13 mouse cellular contexts compared by ENCODE assay signal in genomic region chr11:95836433-95836832, GRCm38 (mm10). TPM values are rescaled to one million over a fixed set of nuclear protein-coding genes. Genes with fewer than 3 reads are reported as not detected.
DNase-seq lines count a peak whose midpoint lies in the region; ATAC-seq and TF ChIP-seq lines count a peak whose summit lies in the region.
"Had no signal": no experiment of that assay in that cellular context is flagged by ENCODE, and none has a peak within 500 bp of the region (broad histone marks: within the 10 kb centered on the region; RNA-seq: fewer than 3 reads in every experiment).

No protein-coding gene starts in this region.

- no peak overlapping the region for H3K9ac ChIP-seq in heart, embryonic 11.5 days (ENCODE audit: low read depth, low read length)
- H3K9ac ChIP-seq in lung, embryonic 16.5 days (ENCODE audit: low read length), result no peak overlapping the region
- no peak overlapping the region for H3K9ac ChIP-seq in forebrain, embryonic 16.5 days (replicated peaks; ENCODE audit: low read depth, low read length)
- H3K9ac ChIP-seq: embryonic facial prominence, embryonic 15.5 days; forebrain, embryonic 13.5 days; liver, embryonic 14.5 days; neural tube, embryonic 13.5 days had no signal

- TF ChIP-seq CTCF in left cerebral cortex, adult 2 months (IDR thresholded peaks at IDR 0.05), result no peak

- peaks cover 45% of the 10 kb centered on the region for H3K4me1 ChIP-seq in brown adipose tissue, adult 24 weeks (ENCODE audit: control insufficient read depth, insufficient read depth, insufficient read length, low read length)
- peaks cover 53% of the 10 kb centered on the region for H3K4me1 ChIP-seq in heart, embryonic 11.5 days (ENCODE audit: control insufficient read depth, insufficient read depth, low read length)
- peaks cover 40% of the 10 kb centered on the region for H3K4me1 ChIP-seq in lung, embryonic 16.5 days (replicated peaks; ENCODE audit: control insufficient read depth, insufficient read depth, low read length)
- H3K4me1 ChIP-seq in forebrain, embryonic 16.5 days (replicated peaks; ENCODE audit: control insufficient read depth, insufficient read depth, low read length), result peaks cover 24% of the 10 kb centered on the region

- H3K27ac ChIP-seq in left cerebral cortex, adult 2 months, result 0 out of 2 replicates have a peak overlapping the region, but pooled peaks have one; percentile 32
- H3K27ac ChIP-seq in brown adipose tissue, adult 24 weeks (replicated peaks; ENCODE audit: low read depth, low read length), result peak overlapping the region; percentile 90
- H3K27ac ChIP-seq in heart, embryonic 11.5 days (ENCODE audit: low read depth, low read length), result peak overlapping the region; percentile 65; the same call in 1 of the 2 replicates
- peak overlapping the region; percentile 84 for H3K27ac ChIP-seq in lung, embryonic 16.5 days (ENCODE audit: low read length)
- H3K27ac ChIP-seq in forebrain, embryonic 16.5 days (ENCODE audit: low read length), result no peak overlapping the region
- H3K27ac ChIP-seq: forebrain, embryonic 13.5 days; liver, embryonic 14.5 days; neural tube, embryonic 13.5 days had no signal

- DNase-seq in left cerebral cortex, adult 2 months (ENCODE audit: extremely low spot score in 1 of 2, low spot score in 2 of 2), result no peak
- DNase-seq in left cerebral cortex, adult 8-10 months (ENCODE audit: low spot score in 2 of 2), result no peak
- DNase-seq in layer of hippocampus, adult 9-10 months (ENCODE audit: low spot score), result no peak
- no peak for DNase-seq in T-cell, adult 2 months (ENCODE audit: low spot score)
- DNase-seq: thymus, adult 18-20 months had no signal

- no peak overlapping the region for H3K4me3 ChIP-seq in left cerebral cortex, adult 2 months
- H3K4me3 ChIP-seq in brown adipose tissue, adult 24 weeks (ENCODE audit: insufficient read depth, low read depth, low read length), result no peak overlapping the region
- H3K4me3 ChIP-seq in heart, embryonic 11.5 days (ENCODE audit: low read depth, low read length), result no peak overlapping the region
- H3K4me3 ChIP-seq in lung, embryonic 16.5 days (ENCODE audit: low read length), result no peak overlapping the region
- H3K4me3 ChIP-seq in forebrain, embryonic 16.5 days (replicated peaks; ENCODE audit: low read length), result no peak overlapping the region
- H3K4me3 ChIP-seq: embryonic facial prominence, embryonic 15.5 days; forebrain, embryonic 13.5 days; neural tube, embryonic 13.5 days had no signal

- no peak for ATAC-seq in heart, embryonic 11.5 days (replicated peaks; ENCODE audit: insufficient number of reproducible peaks, low FRiP score, low TSS enrichment)
- ATAC-seq in lung, embryonic 16.5 days (ENCODE audit: low read depth), result peak; percentile 10; the same call in 1 of the 2 replicates
- no peak for ATAC-seq in forebrain, embryonic 16.5 days
- ATAC-seq: forebrain, embryonic 13.5 days had no signal

- WGBS in heart, embryonic 11.5 days (ENCODE audit: insufficient replicate concordance), result 57% methylated on average over 6 of the region's 6 CpGs
- 29% methylated on average over 6 of the region's 6 CpGs for WGBS in lung, embryonic 16.5 days
- 49% methylated on average over 6 of the region's 6 CpGs for WGBS in forebrain, embryonic 16.5 days

- peak overlapping the region; percentile 57 for H3K4me2 ChIP-seq in heart, embryonic 11.5 days
- no peak overlapping the region for H3K4me2 ChIP-seq in lung, embryonic 16.5 days (ENCODE audit: low read depth, low read length)
- no peak overlapping the region for H3K4me2 ChIP-seq in forebrain, embryonic 16.5 days (ENCODE audit: low read length)
- H3K4me2 ChIP-seq: forebrain, embryonic 13.5 days; neural tube, embryonic 13.5 days had no signal

- peaks cover 30% of the 10 kb centered on the region for H3K27me3 ChIP-seq in heart, embryonic 11.5 days (ENCODE audit: control insufficient read depth, insufficient read depth, low read length)
- H3K27me3 ChIP-seq in lung, embryonic 16.5 days (ENCODE audit: control insufficient read depth, insufficient read depth, low read depth, low read length), result peaks cover 30% of the 10 kb centered on the region
- peaks cover 52% of the 10 kb centered on the region for H3K27me3 ChIP-seq in forebrain, embryonic 16.5 days (replicated peaks; ENCODE audit: control insufficient read depth, insufficient read depth, low read length)

- no peaks in the 10 kb centered on the region for H3K9me3 ChIP-seq in heart, embryonic 11.5 days (replicated peaks; ENCODE audit: control insufficient read depth, low read length)
- H3K9me3 ChIP-seq in lung, embryonic 16.5 days (ENCODE audit: control insufficient read depth, low read length), result no peaks in the 10 kb centered on the region
- H3K9me3 ChIP-seq in forebrain, embryonic 16.5 days (ENCODE audit: control insufficient read depth, low read length), result no peaks in the 10 kb centered on the region
- H3K9me3 ChIP-seq: embryonic facial prominence, embryonic 15.5 days; forebrain, embryonic 13.5 days; neural tube, embryonic 13.5 days had no signal

- H3K36me3 ChIP-seq in heart, embryonic 11.5 days (ENCODE audit: control insufficient read depth, insufficient read depth, low read length), result no peaks in the 10 kb centered on the region
- no peaks in the 10 kb centered on the region for H3K36me3 ChIP-seq in lung, embryonic 16.5 days (ENCODE audit: control insufficient read depth, insufficient read depth, low read length)
- no peaks in the 10 kb centered on the region for H3K36me3 ChIP-seq in forebrain, embryonic 16.5 days (ENCODE audit: control insufficient read depth, insufficient read depth)
- H3K36me3 ChIP-seq: embryonic facial prominence, embryonic 15.5 days; neural tube, embryonic 13.5 days had no signal

- intact Hi-C loops in left cerebral cortex, adult 2 months (cut with DNase I), result no loop called here

RNA-seq across cellular contexts. Expression of gene Gngt2, which starts 0.6 kb away (rescaled TPM):
- total RNA-seq in left cerebral cortex, adult 2 months (2021), result 1 to 10 TPM; 2.3 to 3.3 TPM
- 10 to 100 TPM in 1 of 4 experiments, 1 to 10 TPM in 3; 2.3 to 14.5 (median 5.2) TPM for total RNA-seq in left cerebral cortex, adult 8-10 months (2022)
- polyA plus RNA-seq in brown adipose tissue, adult 24 weeks (2012; ENCODE audit: insufficient read depth, insufficient read length, missing spikeins), result 106 and 152 TPM in 2 replicates
- 43.1 and 44.6 TPM in 2 replicates for polyA plus RNA-seq in heart, embryonic 11.5 days (2014; fragmentation: Nextera tagmentation; extraction: Ambion mirVana)
- 21.7 and 28.2 TPM in 2 replicates for polyA plus RNA-seq in lung, embryonic 16.5 days (2015; fragmentation: Nextera tagmentation; extraction: Ambion mirVana)
- 2.7 and 2.9 TPM in 2 replicates for polyA plus RNA-seq in forebrain, embryonic 16.5 days (2015; fragmentation: Nextera tagmentation; extraction: Ambion mirVana)

RNA-seq across cellular contexts. Expression of gene Abi3, which starts 5.8 kb away (rescaled TPM):
- 1 to 10 TPM; 7.6 to 9.4 TPM for total RNA-seq in left cerebral cortex, adult 2 months (2021)
- 10 to 100 TPM in 2 of 4 experiments, 1 to 10 TPM in 2; 5.9 to 21.5 (median 10.1) TPM for total RNA-seq in left cerebral cortex, adult 8-10 months (2022)
- 8.4 and 26.7 TPM in 2 replicates for polyA plus RNA-seq in brown adipose tissue, adult 24 weeks (2012; ENCODE audit: insufficient read depth, insufficient read length, missing spikeins)
- polyA plus RNA-seq in heart, embryonic 11.5 days (2014; fragmentation: Nextera tagmentation; extraction: Ambion mirVana), result 11.5 and 21.1 TPM in 2 replicates
- polyA plus RNA-seq in lung, embryonic 16.5 days (2015; fragmentation: Nextera tagmentation; extraction: Ambion mirVana), result 16.0 and 18.1 TPM in 2 replicates
- polyA plus RNA-seq in forebrain, embryonic 16.5 days (2015; fragmentation: Nextera tagmentation; extraction: Ambion mirVana), result 1.5 and 2.0 TPM in 2 replicates

RNA-seq across cellular contexts. Expression of gene Phospho1, which starts 12.1 kb away (rescaled TPM):
- total RNA-seq in left cerebral cortex, adult 2 months (2021), result 10 to 100 TPM; 75.1 to 80.4 TPM
- total RNA-seq in left cerebral cortex, adult 8-10 months (2022), result 10 to 100 TPM; 60.8 to 75.0 (median 67.2) TPM
- 316 and 541 TPM in 2 replicates for polyA plus RNA-seq in brown adipose tissue, adult 24 weeks (2012; ENCODE audit: insufficient read depth, insufficient read length, missing spikeins)
- polyA plus RNA-seq in heart, embryonic 11.5 days (2014; fragmentation: Nextera tagmentation; extraction: Ambion mirVana), result 1.1 TPM in 1 of 2 replicates, not detected in the other
- polyA plus RNA-seq in lung, embryonic 16.5 days (2015; fragmentation: Nextera tagmentation; extraction: Ambion mirVana), result 0.47 and 1.7 TPM in 2 replicates
- polyA plus RNA-seq in forebrain, embryonic 16.5 days (2015; fragmentation: Nextera tagmentation; extraction: Ambion mirVana), result not detected in 2 replicates
- polyA plus RNA-seq: forebrain, embryonic 13.5 days; neural tube, embryonic 13.5 days had no signal

Comparison
In these comparisons a context has a peak if more than half of its experiments do, and no peak if none do; other contexts are left out.
1. RNA of gene Phospho1, which starts 12.1 kb away (polyA plus RNA-seq): 316 to 541 TPM in brown adipose tissue, adult 24 weeks; 0.47 to 1.7 TPM in lung, embryonic 16.5 days, 1.1 TPM in heart, embryonic 11.5 days and not detected in forebrain, embryonic 16.5 days; every median in the first group is over 100 times any median in the second.